Mouse (Mus musculus): ENCODE measurements around the gene Ric8a.

- TF ChIP-seq CTCF (IDR thresholded peaks at IDR 0.05; ENCODE audit: borderline replicate concordance, extremely low read depth, insufficient read depth, insufficient read length) (no peak), POLR2A (IDR thresholded peaks at IDR 0.05; ENCODE audit: borderline replicate concordance, extremely low read depth, insufficient read depth, insufficient read length, poor library complexity, severe bottlenecking) (no peak)
These were observed 55.5 kb downstream of the Ric8a start for GRCm38 (mm10) chr7:140912293-140912692.
